Mouse (Mus musculus): ENCODE results near the gene Slc25a47.

DNA sequence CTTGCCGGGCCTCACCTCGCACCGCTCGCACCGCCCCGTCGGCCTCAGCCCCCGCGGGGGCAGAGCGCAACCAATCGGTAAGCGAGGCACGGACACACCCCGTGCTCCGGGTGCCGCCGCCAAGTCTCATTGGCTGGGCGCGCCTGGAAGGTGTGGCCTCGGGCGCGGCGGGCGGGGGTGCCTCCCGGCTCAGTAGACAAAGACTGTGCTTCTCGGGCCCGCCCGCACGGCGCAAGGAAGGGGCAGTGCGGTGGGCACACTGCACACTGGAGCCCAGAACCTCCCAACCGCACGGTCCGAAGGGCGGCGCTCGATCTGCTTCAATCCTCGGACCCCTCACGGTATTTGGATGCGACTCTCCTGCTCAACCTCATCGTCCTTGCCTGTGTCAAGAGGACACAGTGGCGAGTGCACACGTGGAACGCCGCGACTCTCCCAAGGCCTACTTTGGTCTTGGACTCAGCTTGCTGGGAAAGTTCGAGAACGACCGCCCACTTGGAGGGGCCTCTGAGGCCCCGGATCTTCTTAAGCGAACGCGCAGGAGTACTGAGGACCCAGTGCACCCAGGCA lies at the start of gene Slc25a47, which contains the start of gene Slc25a29:
- TF ChIP-seq CTCF (IDR thresholded peaks at IDR 0.05) = peak; percentile 48
- TF ChIP-seq POLR2A (IDR thresholded peaks at IDR 0.05; ENCODE audit: insufficient read depth, low read depth, low read length) = no peak

Data from heart, adult 2 months (tissue).